Comparison of ENCODE assay signal across 24 mouse cellular contexts in the genomic region with DNA sequence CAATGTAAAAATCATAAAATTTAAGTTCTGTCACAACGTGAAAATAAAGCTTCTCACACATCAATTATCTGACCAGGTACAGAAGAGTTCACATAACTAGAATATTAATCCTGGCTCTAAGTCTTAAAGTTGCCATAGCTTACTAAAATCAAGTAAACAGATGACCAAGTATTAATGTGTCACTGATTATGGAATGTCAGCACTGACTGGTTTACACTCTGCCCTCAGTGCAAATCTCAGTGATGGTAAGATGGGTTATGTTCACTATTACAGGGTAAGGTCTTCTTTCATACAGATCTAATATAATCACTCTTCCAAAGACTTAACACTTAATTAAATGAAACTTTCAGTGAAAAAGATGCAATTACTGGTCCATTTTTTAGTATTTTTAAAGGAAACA. TPM values are rescaled to one million over a fixed set of nuclear protein-coding genes. Genes with fewer than 3 reads are reported as not detected.
A peak's percentile ranks its signal among the peaks of the same experiment; 100 is the strongest.
DNase-seq lines count a peak whose midpoint lies in the region; ATAC-seq and TF ChIP-seq lines count a peak whose summit lies in the region.
"Had no signal": no experiment of that assay in that cellular context is flagged by ENCODE, and none has a peak within 500 bp of the region (broad histone marks: within the 10 kb centered on the region; RNA-seq: fewer than 3 reads in every experiment).

No protein-coding gene starts in this region.

- 31% methylated on average over 1 of the region's 1 CpGs for WGBS in heart, postnatal 0 days
- 28% methylated on average over 1 of the region's 1 CpGs for WGBS in kidney, adult 2 months
- 81% methylated on average over 1 of the region's 1 CpGs for WGBS in midbrain, postnatal 0 days
- WGBS in midbrain, embryonic 13.5 days: 84% methylated on average over 1 of the region's 1 CpGs

- no peaks in the 10 kb centered on the region; the same call in 1 of the 2 replicates for H3K36me3 ChIP-seq in heart, postnatal 0 days (replicated peaks; ENCODE audit: control insufficient read depth, insufficient read depth, low read length)
- no peaks in the 10 kb centered on the region for H3K36me3 ChIP-seq in kidney, adult 2 months (ENCODE audit: control insufficient read depth, insufficient read depth, low read length)
- H3K36me3 ChIP-seq in midbrain, postnatal 0 days (ENCODE audit: insufficient read depth, low read length): no peaks in the 10 kb centered on the region
- H3K36me3 ChIP-seq in midbrain, embryonic 13.5 days: no peaks in the 10 kb centered on the region
- H3K36me3 ChIP-seq: embryonic facial prominence, embryonic 12.5 days; embryonic facial prominence, embryonic 15.5 days; heart, embryonic 10.5 days; heart, embryonic 15.5 days; hindbrain, embryonic 13.5 days; intestine, embryonic 15.5 days had no signal

- no peaks in the 10 kb centered on the region for H3K27me3 ChIP-seq in heart, postnatal 0 days (ENCODE audit: control insufficient read depth, insufficient read depth, low read length)
- no peaks in the 10 kb centered on the region for H3K27me3 ChIP-seq in kidney, adult 2 months (replicated peaks; ENCODE audit: control insufficient read depth, insufficient read depth, low read length)
- no peaks in the 10 kb centered on the region for H3K27me3 ChIP-seq in midbrain, postnatal 0 days (ENCODE audit: insufficient read depth, low read length)
- H3K27me3 ChIP-seq in midbrain, embryonic 13.5 days: no peaks in the 10 kb centered on the region
- H3K27me3 ChIP-seq: embryonic facial prominence, embryonic 12.5 days; embryonic facial prominence, embryonic 15.5 days; heart, embryonic 15.5 days; hindbrain, embryonic 13.5 days had no signal

- DNase-seq in heart, postnatal 0 days (ENCODE audit: low spot score): no peak
- DNase-seq in heart, postnatal 10 days: no peak
- peak; percentile 62 for DNase-seq in kidney, adult 2 months
- no peak for DNase-seq in kidney, adult 11 months
- DNase-seq in midbrain, postnatal 0 days (ENCODE audit: low spot score): no peak
- DNase-seq: adrenal gland, adult 2 months; adrenal gland, postnatal 14 days; cerebellum, adult 11 months; cerebellum, adult 2 months; cerebellum, adult 9-11 months; cerebellum, postnatal 25 days; forebrain, postnatal 0 days; gastrocnemius, adult 2 months; gastrocnemius, postnatal 14 days; heart, adult 11 months had no signal

- H3K4me1 ChIP-seq in heart, postnatal 0 days (ENCODE audit: control insufficient read depth, insufficient read depth): peaks cover 17% of the 10 kb centered on the region
- no peaks in the 10 kb centered on the region; the same call in none of the 2 replicates for H3K4me1 ChIP-seq in kidney, adult 2 months (ENCODE audit: control insufficient read depth, insufficient read depth, low read length)
- H3K4me1 ChIP-seq in midbrain, postnatal 0 days (ENCODE audit: insufficient read depth, low read length): no peaks in the 10 kb centered on the region
- peaks cover 10% of the 10 kb centered on the region for H3K4me1 ChIP-seq in midbrain, embryonic 13.5 days (replicated peaks)
- H3K4me1 ChIP-seq: intestine, embryonic 15.5 days had no signal

- ATAC-seq in heart, postnatal 0 days (ENCODE audit: insufficient read depth, low read depth): no peak
- ATAC-seq in midbrain, postnatal 0 days (ENCODE audit: low FRiP score): no peak
- no peak for ATAC-seq in midbrain, embryonic 13.5 days
- ATAC-seq: CD4-positive, CD25-positive, alpha-beta regulatory T cell, adult 4 months; forebrain, embryonic 14.5 days; forebrain, postnatal 0 days; intestine, embryonic 15.5 days had no signal

- H3K9ac ChIP-seq in heart, postnatal 0 days (replicated peaks; ENCODE audit: low read depth, low read length): no peak overlapping the region
- no peak overlapping the region for H3K9ac ChIP-seq in midbrain, postnatal 0 days (replicated peaks; ENCODE audit: low read length, poor library complexity, severe bottlenecking)
- H3K9ac ChIP-seq in midbrain, embryonic 13.5 days (replicated peaks): no peak overlapping the region
- H3K9ac ChIP-seq: embryonic facial prominence, embryonic 12.5 days; embryonic facial prominence, embryonic 15.5 days; forebrain, postnatal 0 days; heart, embryonic 15.5 days; hindbrain, embryonic 13.5 days; intestine, embryonic 15.5 days had no signal

- no peak overlapping the region for H3K4me3 ChIP-seq in heart, postnatal 0 days (ENCODE audit: low read depth, low read length)
- H3K4me3 ChIP-seq in kidney, adult 2 months (ENCODE audit: insufficient read depth, low read depth, low read length): no peak overlapping the region
- no peak overlapping the region for H3K4me3 ChIP-seq in midbrain, postnatal 0 days (ENCODE audit: low read depth, low read length)
- no peak overlapping the region for H3K4me3 ChIP-seq in midbrain, embryonic 13.5 days (replicated peaks)
- H3K4me3 ChIP-seq: embryonic facial prominence, embryonic 12.5 days; embryonic facial prominence, embryonic 15.5 days; heart, embryonic 10.5 days; heart, embryonic 15.5 days; hindbrain, embryonic 13.5 days; intestine, embryonic 15.5 days had no signal

- no peak for TF ChIP-seq CTCF in heart, postnatal 0 days (IDR thresholded peaks at IDR 0.05; ENCODE audit: low read depth)
- no peak for TF ChIP-seq CTCF in kidney, adult 2 months (conservative IDR thresholded peaks at IDR 0.05; ENCODE audit: insufficient read depth, insufficient read length, low read depth, low read length)
- TF ChIP-seq CTCF in midbrain, postnatal 0 days (IDR thresholded peaks at IDR 0.05): no peak

- intact Hi-C loops in heart, postnatal 10 days (cut with DNase I): no loop called here

- peak overlapping the region; percentile 34; the same call in 1 of the 2 replicates for H3K4me2 ChIP-seq in heart, postnatal 0 days (ENCODE audit: low read depth, low read length)
- H3K4me2 ChIP-seq in midbrain, postnatal 0 days (ENCODE audit: low read depth, low read length, poor library complexity, severe bottlenecking): 0 out of 2 replicates have a peak overlapping the region, but pooled peaks have one; percentile 6
- no peak overlapping the region for H3K4me2 ChIP-seq in midbrain, embryonic 13.5 days (replicated peaks)
- H3K4me2 ChIP-seq: embryonic facial prominence, embryonic 12.5 days; embryonic facial prominence, embryonic 15.5 days; hindbrain, embryonic 13.5 days; intestine, embryonic 15.5 days had no signal

- no peak for TF ChIP-seq POLR2A in kidney, adult 2 months (IDR thresholded peaks at IDR 0.05; ENCODE audit: low read depth, low read length)

- no peak overlapping the region for H3K27ac ChIP-seq in heart, postnatal 0 days (ENCODE audit: low read depth)
- H3K27ac ChIP-seq in kidney, adult 2 months (ENCODE audit: insufficient read depth, low read depth, low read length): no peak overlapping the region
- no peak overlapping the region for H3K27ac ChIP-seq in midbrain, postnatal 0 days (ENCODE audit: low read depth, low read length)
- no peak overlapping the region for H3K27ac ChIP-seq in midbrain, embryonic 13.5 days
- H3K27ac ChIP-seq: embryonic facial prominence, embryonic 12.5 days; embryonic facial prominence, embryonic 15.5 days; gastrocnemius, adult 2 months; heart, embryonic 10.5 days; heart, embryonic 15.5 days; hindbrain, embryonic 13.5 days; intestine, embryonic 15.5 days had no signal

- no peaks in the 10 kb centered on the region for H3K9me3 ChIP-seq in heart, postnatal 0 days (replicated peaks; ENCODE audit: control insufficient read depth, low read length)
- no peaks in the 10 kb centered on the region for H3K9me3 ChIP-seq in midbrain, postnatal 0 days (ENCODE audit: low read length)
- H3K9me3 ChIP-seq in midbrain, embryonic 13.5 days: no peaks in the 10 kb centered on the region
- H3K9me3 ChIP-seq: embryonic facial prominence, embryonic 12.5 days; embryonic facial prominence, embryonic 15.5 days; heart, embryonic 10.5 days; heart, embryonic 15.5 days; hindbrain, embryonic 13.5 days; intestine, embryonic 15.5 days had no signal

- TF ChIP-seq EP300 in heart, postnatal 0 days (IDR thresholded peaks at IDR 0.05; ENCODE audit: low read depth): no peak

RNA-seq across cellular contexts. Expression of a gene that starts 20.3 kb away (rescaled TPM):
- total RNA-seq in heart, postnatal 0 days (2014; rRNA removed; ENCODE audit: low replicate concordance): 359 and 460 TPM in 2 replicates
- polyA plus RNA-seq in heart, postnatal 0 days (2015; fragmentation: Nextera tagmentation; extraction: Ambion mirVana): 47.6 and 54.8 TPM in 2 replicates
- 100 to 1,000 TPM; 548 to 551 TPM for total RNA-seq in heart, postnatal 10 days (2021)
- 115 and 121 TPM in 2 replicates for polyA plus RNA-seq in kidney, adult 2 months (2012; rRNA removed)
- total RNA-seq in midbrain, postnatal 0 days (2014; rRNA removed): 293 and 297 TPM in 2 replicates
- 43.3 and 47.4 TPM in 2 replicates for polyA plus RNA-seq in midbrain, postnatal 0 days (2015; fragmentation: Nextera tagmentation; extraction: Ambion mirVana)
- 42.5 and 47.9 TPM in 2 replicates for polyA plus RNA-seq in midbrain, embryonic 13.5 days (2015; fragmentation: Nextera tagmentation; extraction: Ambion mirVana)
